Mouse (Mus musculus): ENCODE data around the gene Arl8b.

- TF ChIP-seq CTCF (IDR thresholded peaks at IDR 0.05; ENCODE audit: borderline replicate concordance, extremely low read depth, insufficient read depth, insufficient read length), result no peak
- TF ChIP-seq POLR2A (IDR thresholded peaks at IDR 0.05; ENCODE audit: borderline replicate concordance, extremely low read depth, insufficient read depth, insufficient read length, poor library complexity, severe bottlenecking), result no peak
Measured at GRCm38 (mm10) chr6:108805194-108805593, 22.3 kb downstream of the Arl8b start.

Data from brain, embryonic 14.5 days (tissue).